Mouse (Mus musculus): Measurements from ENCODE around the gene Cd300lb. TPM values are rescaled to one million over a fixed set of nuclear protein-coding genes. Genes with fewer than 3 reads are reported as not detected.
"Not testable (repeated sequence)": the region's sequence is repeated elsewhere in the genome, so short reads cannot be mapped to it uniquely, and the experiment has no call there.

Gene Cd300lb
- polyA plus RNA-seq, 1 experiment from 2014 or later = 0.39 TPM

- H3K36me3 ChIP-seq (ENCODE audit: control insufficient read depth, insufficient read depth, low read length) = no peaks in the 10 kb centered on the region
- no peak for ATAC-seq (ENCODE audit: insufficient number of reproducible peaks, insufficient read depth, low FRiP score, low read depth)
- no peak overlapping the region for H3K27ac ChIP-seq (replicated peaks in 1 of 2; ENCODE audit: control insufficient read depth in 1 of 2, insufficient read depth in 1 of 2, low read depth in 2 of 2, low read length in 2 of 2)
- H3K4me1 ChIP-seq (ENCODE audit: control insufficient read depth in 2 of 2, insufficient read depth in 2 of 2, low read length in 2 of 2) = peaks cover 14 to 22% of the 10 kb centered on the region in 2 experiments
- H3K4me3 ChIP-seq (ENCODE audit: control insufficient read depth in 1 of 2, insufficient read depth in 1 of 2, low read depth in 1 of 2, low read length in 2 of 2) = no peak overlapping the region
- H3K4me2 ChIP-seq (ENCODE audit: low read length) = no peak overlapping the region
- H3K9me3 ChIP-seq (ENCODE audit: control insufficient read depth, low read length) = no peaks in the 10 kb centered on the region
- 83% methylated on average over 5 of the region's 5 CpGs for WGBS
- no peak overlapping the region for H3K9ac ChIP-seq (ENCODE audit: low read length)
- H3K27me3 ChIP-seq (ENCODE audit: control insufficient read depth, insufficient read depth, low read length) = no peaks in the 10 kb centered on the region
Observed at GRCm38 (mm10) chr11:114931041-114931440, 3.1 kb downstream of the Cd300lb start.

GRCm38 (mm10) chr11:114929581-114929980 is 4.6 kb downstream of the Cd300lb start:
- Histone ChIP-seq H3K9me3 (ENCODE audit: control insufficient read depth, low read length) (no peaks in the 10 kb centered on the region), H3K9ac (ENCODE audit: low read length) (no peak overlapping the region), H3K4me2 (ENCODE audit: low read length) (no peak overlapping the region; the same call in 1 of the 2 replicates), H3K27ac (replicated peaks in 1 of 2; ENCODE audit: control insufficient read depth in 1 of 2, insufficient read depth in 1 of 2, low read depth in 2 of 2, low read length in 2 of 2) (peak overlapping the region; percentile 72 to 79), H3K36me3 (ENCODE audit: control insufficient read depth, insufficient read depth, low read length) (no peaks in the 10 kb centered on the region), H3K4me3 (ENCODE audit: control insufficient read depth in 1 of 2, insufficient read depth in 1 of 2, low read depth in 1 of 2, low read length in 2 of 2) (no peak overlapping the region), H3K4me1 (ENCODE audit: control insufficient read depth in 2 of 2, insufficient read depth in 2 of 2, low read length in 2 of 2) (peaks cover 14 to 22% of the 10 kb centered on the region in 2 experiments), H3K27me3 (ENCODE audit: control insufficient read depth, insufficient read depth, low read length) (no peaks in the 10 kb centered on the region)
- ATAC-seq (ENCODE audit: insufficient number of reproducible peaks, insufficient read depth, low FRiP score, low read depth) = no peak
- WGBS = 66% methylated on average over 2 of the region's 2 CpGs

- Histone ChIP-seq H3K27me3 (ENCODE audit: control insufficient read depth, insufficient read depth, low read length) (no peaks in the 10 kb centered on the region), H3K4me2 (ENCODE audit: low read length) (no peak overlapping the region), H3K9me3 (ENCODE audit: control insufficient read depth, low read length) (peaks cover 5% of the 10 kb centered on the region; the same call in 1 of the 2 replicates), H3K9ac (ENCODE audit: low read length) (no peak overlapping the region), H3K4me3 (ENCODE audit: control insufficient read depth in 1 of 2, insufficient read depth in 1 of 2, low read depth in 1 of 2, low read length in 2 of 2) (no peak overlapping the region), H3K36me3 (ENCODE audit: control insufficient read depth, insufficient read depth, low read length) (no peaks in the 10 kb centered on the region), H3K27ac (replicated peaks in 1 of 2; ENCODE audit: control insufficient read depth in 1 of 2, insufficient read depth in 1 of 2, low read depth in 2 of 2, low read length in 2 of 2) (no peak overlapping the region), H3K4me1 (ENCODE audit: control insufficient read depth in 2 of 2, insufficient read depth in 2 of 2, low read length in 2 of 2) (peaks cover 8% of the 10 kb centered on the region in 2 experiments)
- 71% methylated on average over 4 of the region's 4 CpGs for WGBS
- no peak for ATAC-seq (ENCODE audit: insufficient number of reproducible peaks, insufficient read depth, low FRiP score, low read depth)
Observed at GRCm38 (mm10) chr11:114923961-114924360, 10.2 kb downstream of the Cd300lb start.

GRCm38 (mm10) chr11:114922439-114922838 is 11.7 kb downstream of the Cd300lb start:
- Histone ChIP-seq H3K4me1 (ENCODE audit: control insufficient read depth in 2 of 2, insufficient read depth in 2 of 2, low read length in 2 of 2) (no peaks in the 10 kb centered on the region), H3K9me3 (ENCODE audit: control insufficient read depth, low read length) (peaks cover 8% of the 10 kb centered on the region; the same call in 1 of the 2 replicates), H3K9ac (ENCODE audit: low read length) (no peak overlapping the region), H3K4me2 (ENCODE audit: low read length) (no peak overlapping the region), H3K27ac (replicated peaks in 1 of 2; ENCODE audit: control insufficient read depth in 1 of 2, insufficient read depth in 1 of 2, low read depth in 2 of 2, low read length in 2 of 2) (no peak overlapping the region), H3K36me3 (ENCODE audit: control insufficient read depth, insufficient read depth, low read length) (no peaks in the 10 kb centered on the region), H3K4me3 (ENCODE audit: control insufficient read depth in 1 of 2, insufficient read depth in 1 of 2, low read depth in 1 of 2, low read length in 2 of 2) (no peak overlapping the region), H3K27me3 (ENCODE audit: control insufficient read depth, insufficient read depth, low read length) (no peaks in the 10 kb centered on the region)
- 84% methylated on average over 4 of the region's 4 CpGs for WGBS
- ATAC-seq (ENCODE audit: insufficient number of reproducible peaks, insufficient read depth, low FRiP score, low read depth) = no peak

- no peak overlapping the region for H3K27ac ChIP-seq (replicated peaks in 1 of 2; ENCODE audit: control insufficient read depth in 1 of 2, insufficient read depth in 1 of 2, low read depth in 2 of 2, low read length in 2 of 2)
- peaks cover 7 to 11% of the 10 kb centered on the region in 2 experiments for H3K4me1 ChIP-seq (ENCODE audit: control insufficient read depth in 2 of 2, insufficient read depth in 2 of 2, low read length in 2 of 2)
- H3K9me3 ChIP-seq (ENCODE audit: control insufficient read depth, low read length) = peaks cover 8% of the 10 kb centered on the region; the same call in 1 of the 2 replicates
- H3K36me3 ChIP-seq (ENCODE audit: control insufficient read depth, insufficient read depth, low read length) = no peaks in the 10 kb centered on the region
- no peak overlapping the region for H3K4me3 ChIP-seq (ENCODE audit: control insufficient read depth in 1 of 2, insufficient read depth in 1 of 2, low read depth in 1 of 2, low read length in 2 of 2)
- no peaks in the 10 kb centered on the region for H3K27me3 ChIP-seq (ENCODE audit: control insufficient read depth, insufficient read depth, low read length)
- WGBS = 65% methylated on average over 6 of the region's 6 CpGs
- no peak overlapping the region for H3K9ac ChIP-seq (ENCODE audit: low read length)
- ATAC-seq (ENCODE audit: insufficient number of reproducible peaks, insufficient read depth, low FRiP score, low read depth) = no peak
- H3K4me2 ChIP-seq (ENCODE audit: low read length) = no peak overlapping the region
Observed at GRCm38 (mm10) chr11:114917120-114917519, 17.1 kb downstream of the Cd300lb start.

- Histone ChIP-seq H3K36me3 (ENCODE audit: control insufficient read depth, insufficient read depth, low read length) (no peaks in the 10 kb centered on the region), H3K27me3 (ENCODE audit: control insufficient read depth, insufficient read depth, low read length) (no peaks in the 10 kb centered on the region), H3K27ac (replicated peaks in 1 of 2; ENCODE audit: control insufficient read depth in 1 of 2, insufficient read depth in 1 of 2, low read depth in 2 of 2, low read length in 2 of 2) (peak overlapping the region in 1 of 2 experiments; percentile 44; a peak in 1 of 4 replicates), H3K9ac (ENCODE audit: low read length) (no peak overlapping the region), H3K4me1 (ENCODE audit: control insufficient read depth in 2 of 2, insufficient read depth in 2 of 2, low read length in 2 of 2) (peaks cover 7 to 11% of the 10 kb centered on the region in 2 experiments), H3K4me3 (ENCODE audit: control insufficient read depth in 1 of 2, insufficient read depth in 1 of 2, low read depth in 1 of 2, low read length in 2 of 2) (no peak overlapping the region), H3K4me2 (ENCODE audit: low read length) (peak overlapping the region; percentile 31; the same call in 1 of the 2 replicates), H3K9me3 (ENCODE audit: control insufficient read depth, low read length) (peaks cover 8% of the 10 kb centered on the region; the same call in 1 of the 2 replicates)
- 20% methylated on average over 7 of the region's 7 CpGs for WGBS
- no peak for ATAC-seq (ENCODE audit: insufficient number of reproducible peaks, insufficient read depth, low FRiP score, low read depth)
Observed at GRCm38 (mm10) chr11:114914978-114915377, 19.2 kb downstream of the Cd300lb start.

GRCm38 (mm10) chr11:114912847-114913246 is 21.3 kb downstream of the Cd300lb start:
- no peak overlapping the region for H3K4me3 ChIP-seq (ENCODE audit: control insufficient read depth in 1 of 2, insufficient read depth in 1 of 2, low read depth in 1 of 2, low read length in 2 of 2)
- no peak overlapping the region for H3K27ac ChIP-seq (replicated peaks in 1 of 2; ENCODE audit: control insufficient read depth in 1 of 2, insufficient read depth in 1 of 2, low read depth in 2 of 2, low read length in 2 of 2)
- H3K9me3 ChIP-seq (ENCODE audit: control insufficient read depth, low read length) = no peaks in the 10 kb centered on the region
- 10% methylated on average over 9 of the region's 9 CpGs for WGBS
- H3K27me3 ChIP-seq (ENCODE audit: control insufficient read depth, insufficient read depth, low read length) = no peaks in the 10 kb centered on the region
- ATAC-seq (ENCODE audit: insufficient number of reproducible peaks, insufficient read depth, low FRiP score, low read depth) = no peak
- H3K36me3 ChIP-seq (ENCODE audit: control insufficient read depth, insufficient read depth, low read length) = no peaks in the 10 kb centered on the region
- peaks cover 7 to 11% of the 10 kb centered on the region in 2 experiments for H3K4me1 ChIP-seq (ENCODE audit: control insufficient read depth in 2 of 2, insufficient read depth in 2 of 2, low read length in 2 of 2)
- no peak overlapping the region for H3K9ac ChIP-seq (ENCODE audit: low read length)
- H3K4me2 ChIP-seq (ENCODE audit: low read length) = no peak overlapping the region

- WGBS = 40% methylated on average over 3 of the region's 3 CpGs
Observed at GRCm38 (mm10) chr11:114909538-114909937, 24.6 kb downstream of the Cd300lb start.

More at GRCm38 (mm10) chr11:114909538-114909937, 24.6 kb downstream of the Cd300lb start:
- not testable (repeated sequence) for H3K27ac ChIP-seq (replicated peaks in 1 of 2; ENCODE audit: control insufficient read depth in 1 of 2, insufficient read depth in 1 of 2, low read depth in 2 of 2, low read length in 2 of 2); H3K4me2 ChIP-seq (ENCODE audit: low read length); H3K36me3 ChIP-seq (ENCODE audit: control insufficient read depth, insufficient read depth, low read length); H3K4me3 ChIP-seq (ENCODE audit: control insufficient read depth in 1 of 2, insufficient read depth in 1 of 2, low read depth in 1 of 2, low read length in 2 of 2); H3K9ac ChIP-seq (ENCODE audit: low read length); H3K9me3 ChIP-seq (ENCODE audit: control insufficient read depth, low read length); ATAC-seq (ENCODE audit: insufficient number of reproducible peaks, insufficient read depth, low FRiP score, low read depth); H3K27me3 ChIP-seq (ENCODE audit: control insufficient read depth, insufficient read depth, low read length); H3K4me1 ChIP-seq (ENCODE audit: control insufficient read depth in 2 of 2, insufficient read depth in 2 of 2, low read length in 2 of 2)
